Mouse (Mus musculus) spleen, adult 12 weeks (tissue): ENCODE measurements around the gene Mtcl1.
"Not testable (repeated sequence)": the region's sequence is repeated elsewhere in the genome, so short reads cannot be mapped to it uniquely, and the experiment has no call there.

Experiments used
- DNase-seq: peaks from one replicate; pipeline ENCODE4 v3.0.0; 2022; ENCODE audit warnings: low spot score

Gene Mtcl1

GRCm38 (mm10) chr17:66447978-66448377, 1.6 kb downstream of the Mtcl1 start:
- DNase-seq = no peak

- DNase-seq = no peak
Observed at GRCm38 (mm10) chr17:66447007-66447312, 2.6 kb downstream of the Mtcl1 start.

- DNase-seq = no peak
Observed at GRCm38 (mm10) chr17:66446196-66447006, 3.1 kb downstream of the Mtcl1 start.

- DNase-seq = no peak
Observed at GRCm38 (mm10) chr17:66444059-66444700, 5.4 kb downstream of the Mtcl1 start.

- no peak for DNase-seq
Observed at GRCm38 (mm10) chr17:66439888-66440287, 9.7 kb downstream of the Mtcl1 start.

- no peak for DNase-seq
Observed at GRCm38 (mm10) chr17:66439051-66439753, 10.3 kb downstream of the Mtcl1 start.

- DNase-seq = no peak
Observed at GRCm38 (mm10) chr17:66438137-66438536, 11.4 kb downstream of the Mtcl1 start.

- no peak for DNase-seq
Observed at GRCm38 (mm10) chr17:66436811-66437210, 12.7 kb downstream of the Mtcl1 start.

GRCm38 (mm10) chr17:66435982-66436381, 13.6 kb downstream of the Mtcl1 start:
- no peak for DNase-seq

- no peak for DNase-seq
Observed at GRCm38 (mm10) chr17:66435007-66435406, 14.5 kb downstream of the Mtcl1 start.

GRCm38 (mm10) chr17:66434566-66434965, 15.0 kb downstream of the Mtcl1 start:
- DNase-seq = no peak

- not testable (repeated sequence) for DNase-seq
Observed at GRCm38 (mm10) chr17:66424601-66425000, 24.9 kb downstream of the Mtcl1 start.

- DNase-seq = no peak
Observed at GRCm38 (mm10) chr17:66419421-66419820, 30.1 kb downstream of the Mtcl1 start.

- DNase-seq = no peak
Observed at GRCm38 (mm10) chr17:66417748-66418147, 31.8 kb downstream of the Mtcl1 start.

GRCm38 (mm10) chr17:66417329-66417728, 32.2 kb downstream of the Mtcl1 start:
- no peak for DNase-seq

- no peak for DNase-seq
Observed at GRCm38 (mm10) chr17:66416841-66417313, 32.7 kb downstream of the Mtcl1 start.

- no peak for DNase-seq
Observed at GRCm38 (mm10) chr17:66416436-66416835, 33.1 kb downstream of the Mtcl1 start.

GRCm38 (mm10) chr17:66414331-66414730, 35.2 kb downstream of the Mtcl1 start:
- DNase-seq = no peak

- DNase-seq = no peak
Observed at GRCm38 (mm10) chr17:66412155-66412970, 37.2 kb downstream of the Mtcl1 start.

GRCm38 (mm10) chr17:66410884-66411426, 38.6 kb downstream of the Mtcl1 start:
- no peak for DNase-seq

- no peak for DNase-seq
Observed at GRCm38 (mm10) chr17:66409070-66409605, 40.4 kb downstream of the Mtcl1 start.
